Comparison of ENCODE assay signal across 8 mouse cellular contexts in the genomic region with DNA sequence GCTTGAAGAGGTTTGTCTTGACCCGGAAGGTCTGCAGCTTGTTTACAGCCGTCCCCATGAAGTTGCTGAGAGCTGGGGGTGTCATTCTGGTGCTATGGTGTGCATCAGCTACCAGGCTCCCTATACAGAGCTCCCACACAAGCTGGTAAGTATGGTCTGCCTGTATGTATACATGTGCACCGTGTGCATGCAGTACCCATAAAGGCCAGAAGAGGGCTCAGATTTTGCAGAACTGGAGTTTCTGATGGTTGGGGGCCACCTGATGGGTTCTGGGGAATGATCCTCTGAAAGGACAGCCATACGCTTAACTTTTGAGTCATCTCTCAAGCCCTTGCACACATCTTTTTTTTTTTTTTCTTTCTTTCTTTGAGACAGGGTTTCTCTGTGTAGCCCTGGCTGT. TPM values are rescaled to one million over a fixed set of nuclear protein-coding genes. Genes with fewer than 3 reads are reported as not detected.
DNase-seq lines count a peak whose midpoint lies in the region; ATAC-seq and TF ChIP-seq lines count a peak whose summit lies in the region.

No protein-coding gene starts in this region.

- TF ChIP-seq CTCF in brain, embryonic 14.5 days (IDR thresholded peaks at IDR 0.05; ENCODE audit: borderline replicate concordance, extremely low read depth, insufficient read depth, insufficient read length), result peak; percentile 44; the same call in 1 of the 2 replicates

- ATAC-seq in CD4-positive, CD25-positive, alpha-beta regulatory T cell, adult 4 months, result no peak

- no peak for TF ChIP-seq POLR2A in brain, embryonic 14.5 days (IDR thresholded peaks at IDR 0.05; ENCODE audit: borderline replicate concordance, extremely low read depth, insufficient read depth, insufficient read length, poor library complexity, severe bottlenecking)

- DNase-seq in CD4-positive, CD25-positive, alpha-beta regulatory T cell, adult 2 months (ENCODE audit: low read depth, low spot score), result peak; percentile 52
- peak; percentile 39 to 54 for DNase-seq in kidney, postnatal 4 days
- DNase-seq in kidney, adult 9 months, result no peak
- DNase-seq in 3T3-L1 (ENCODE audit: low read depth, low spot score), result peak; percentile 41
- peak; percentile 3 for DNase-seq in brain, embryonic 14.5 days (ENCODE audit: low read depth)
- no peak for DNase-seq in frontal cortex, postnatal 10 days (ENCODE audit: low spot score in 2 of 2)
- DNase-seq in spleen, postnatal 4 days (ENCODE audit: low spot score in 2 of 2), result no peak

RNA-seq across cellular contexts. Expression of gene 6430550D23Rik, which starts 2.4 kb away (rescaled TPM):
- polyA plus RNA-seq in CD4-positive, CD25-positive, alpha-beta regulatory T cell, adult 4 months (2017; shearing (Covaris generic)), result 1 to 10 TPM; 1.1 to 4.9 TPM
- polyA plus RNA-seq in brain, embryonic 14.5 days (2012; rRNA removed), result 3.0 and 5.9 TPM in 2 replicates

RNA-seq across cellular contexts. Expression of gene Ergic3, which starts 2.5 kb away (rescaled TPM):
- 100 to 1,000 TPM; 131 to 182 TPM for polyA plus RNA-seq in CD4-positive, CD25-positive, alpha-beta regulatory T cell, adult 4 months (2017; shearing (Covaris generic))
- polyA plus RNA-seq in brain, embryonic 14.5 days (2012; rRNA removed), result 418 and 463 TPM in 2 replicates

RNA-seq across cellular contexts. Expression of gene Fer1l4, which starts 47.4 kb away (rescaled TPM):
- polyA plus RNA-seq in CD4-positive, CD25-positive, alpha-beta regulatory T cell, adult 4 months (2017; shearing (Covaris generic)), result not detected
- 0.06 and 0.07 TPM in 2 replicates for polyA plus RNA-seq in brain, embryonic 14.5 days (2012; rRNA removed)

RNA-seq across cellular contexts. Expression of gene Cep250, which starts 49.1 kb away (rescaled TPM):
- polyA plus RNA-seq in CD4-positive, CD25-positive, alpha-beta regulatory T cell, adult 4 months (2017; shearing (Covaris generic)), result 10 to 100 TPM; 34.0 to 50.2 TPM
- polyA plus RNA-seq in brain, embryonic 14.5 days (2012; rRNA removed), result 16.0 and 23.7 TPM in 2 replicates

RNA-seq across cellular contexts. Expression of gene Spag4, which starts 59.6 kb away (rescaled TPM):
- under 1 TPM in 1 of 2 experiments, not detected in 1; 0.15 TPM for polyA plus RNA-seq in CD4-positive, CD25-positive, alpha-beta regulatory T cell, adult 4 months (2017; shearing (Covaris generic))
- polyA plus RNA-seq in brain, embryonic 14.5 days (2012; rRNA removed), result 8.8 and 12.1 TPM in 2 replicates

Comparison
In these comparisons a context has a peak if more than half of its experiments do, and no peak if none do; other contexts are left out.
1. DNase-seq: peak in CD4-positive, CD25-positive, alpha-beta regulatory T cell, adult 2 months (single experiment), kidney, postnatal 4 days (2 of 2), 3T3-L1 (single experiment) and brain, embryonic 14.5 days (single experiment); none in kidney, adult 9 months (single experiment), frontal cortex, postnatal 10 days (0 of 2) and spleen, postnatal 4 days (0 of 2).